ENCODE assay signal across 7 mouse cellular contexts in the genomic region with DNA sequence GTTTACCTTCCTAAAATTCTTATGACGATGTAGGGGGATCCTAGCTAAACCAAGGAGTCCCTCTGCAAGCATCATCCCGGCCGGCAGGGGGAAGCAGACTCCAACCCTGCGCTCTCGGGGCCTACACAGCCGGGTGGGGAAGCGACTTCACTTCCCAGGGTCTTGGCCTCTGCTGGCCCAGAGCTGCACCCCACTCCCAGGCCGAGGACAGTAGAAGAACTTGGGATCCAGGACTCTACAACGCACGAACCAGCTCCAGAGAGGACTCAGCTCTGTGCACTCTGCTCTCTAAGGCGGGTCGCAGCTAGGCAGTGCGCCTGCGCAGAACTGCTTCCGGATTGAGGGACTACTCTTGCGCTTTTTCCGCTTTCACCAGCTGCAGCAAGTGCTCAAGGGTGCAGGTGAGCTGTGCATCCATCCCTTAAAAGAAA. TPM values are rescaled to one million over a fixed set of nuclear protein-coding genes. Genes with fewer than 3 reads are reported as not detected.
A peak's percentile ranks its signal among the peaks of the same experiment; 100 is the strongest.
DNase-seq lines count a peak whose midpoint lies in the region; ATAC-seq lines count a peak whose summit lies in the region.

A gene (plus strand): TSS at position 87 of the 431 bp plus-strand sequence.

- peak; percentile 96 for ATAC-seq in intestine, embryonic 15.5 days

- H3K9ac ChIP-seq in intestine, embryonic 15.5 days: peak within 1 kb of the TSS; percentile 82

- intact Hi-C loops in gastrocnemius, postnatal 36 days (cut with DNase I): loop anchor here (2.0 to 5.0 kb wide), 2 partner anchors 52 to 124 kb away; no protein-coding TSS in a partner anchor
- intact Hi-C loops in left cerebral cortex, postnatal 25 days (cut with DNase I): loop anchor here (1.0 to 2.0 kb wide), 3 partner anchors 53 to 1050 kb away; no protein-coding TSS in a partner anchor

- no peaks in the 10 kb centered on the region for H3K36me3 ChIP-seq in intestine, embryonic 15.5 days
- no peaks in the 10 kb centered on the region for H3K36me3 ChIP-seq in midbrain, embryonic 10.5 days

- 2% methylated on average over 17 of the region's 17 CpGs for WGBS in intestine, embryonic 15.5 days
- under 1% methylated on average over 17 of the region's 17 CpGs for WGBS in midbrain, embryonic 10.5 days

- H3K9me3 ChIP-seq in intestine, embryonic 15.5 days: no peaks in the 10 kb centered on the region
- H3K9me3 ChIP-seq in midbrain, embryonic 10.5 days (replicated peaks): no peaks in the 10 kb centered on the region

- H3K4me1 ChIP-seq in intestine, embryonic 15.5 days (replicated peaks): 0 out of 2 replicates have a peak, but pooled peaks cover 2% of the 10 kb centered on the region
- H3K4me1 ChIP-seq in midbrain, embryonic 10.5 days: peaks cover 16% of the 10 kb centered on the region

- H3K4me3 ChIP-seq in intestine, embryonic 15.5 days (replicated peaks): peak within 1 kb of the TSS; percentile 66
- H3K4me3 ChIP-seq in midbrain, embryonic 10.5 days: peak within 1 kb of the TSS; percentile 76

- peak; percentile 88 to 89 for DNase-seq in adrenal gland, adult 18-20 months (ENCODE audit: low spot score in 2 of 2)
- peak; percentile 88 for DNase-seq in embryo, embryonic 11 days
- peak; percentile 84 to 87 for DNase-seq in gastrocnemius, postnatal 36 days
- DNase-seq in left cerebral cortex, postnatal 25 days (ENCODE audit: low spot score in 2 of 2): peak; percentile 91 to 92
- peak; percentile 88 for DNase-seq in midbrain, embryonic 10.5 days (ENCODE audit: low spot score)
- peak; percentile 87 for DNase-seq in right cerebral cortex, postnatal 4 days

- H3K27me3 ChIP-seq in intestine, embryonic 15.5 days (replicated peaks): no peaks in the 10 kb centered on the region
- no peaks in the 10 kb centered on the region for H3K27me3 ChIP-seq in midbrain, embryonic 10.5 days (ENCODE audit: low read depth, poor library complexity, severe bottlenecking)

- H3K4me2 ChIP-seq in intestine, embryonic 15.5 days (replicated peaks): peak within 1 kb of the TSS; percentile 73

- peak within 1 kb of the TSS; percentile 67; the same call in 1 of the 2 replicates for H3K27ac ChIP-seq in intestine, embryonic 15.5 days
- H3K27ac ChIP-seq in midbrain, embryonic 10.5 days (replicated peaks): peak within 1 kb of the TSS; percentile 95

RNA-seq across cellular contexts. Expression of the gene that starts here (rescaled TPM):
- 1 to 10 TPM; 5.5 to 5.9 TPM for total RNA-seq in adrenal gland, adult 18-20 months (2021)
- 1 to 10 TPM in 1 of 2 experiments, under 1 TPM in 1; 0.71 to 1.2 TPM for total RNA-seq in gastrocnemius, postnatal 36 days (2021)
- 13.5 and 13.7 TPM in 2 replicates for polyA plus RNA-seq in intestine, embryonic 15.5 days (2015; fragmentation: Nextera tagmentation; extraction: Ambion mirVana)
- 10 to 100 TPM; 44.2 to 49.1 TPM for total RNA-seq in left cerebral cortex, postnatal 25 days (2021)
- polyA plus RNA-seq in midbrain, embryonic 10.5 days (2016; fragmentation: Nextera tagmentation; extraction: Ambion mirVana): 10.2 and 12.5 TPM in 2 replicates

Comparison
In these comparisons a context has a peak if more than half of its experiments do, and no peak if none do; other contexts are left out.
1. Peak in every context shown above with its lines: DNase-seq, ATAC-seq, H3K4me3 ChIP-seq and H3K27ac ChIP-seq.
2. RNA of the gene that starts here (total RNA-seq): 44.2 to 49.1 TPM in left cerebral cortex, postnatal 25 days; 5.5 to 5.9 TPM in adrenal gland, adult 18-20 months and 0.71 to 1.2 TPM in gastrocnemius, postnatal 36 days; every median in the first group is over 4 times any median in the second.